Mouse (Mus musculus) right cerebral cortex, postnatal 14 days (tissue): ENCODE data around the gene Prdm11.

Experiments used
- DNase-seq: peaks from one replicate; pipeline ENCODE4 v3.0.0; 2022

The Prdm11 gene

DNA sequence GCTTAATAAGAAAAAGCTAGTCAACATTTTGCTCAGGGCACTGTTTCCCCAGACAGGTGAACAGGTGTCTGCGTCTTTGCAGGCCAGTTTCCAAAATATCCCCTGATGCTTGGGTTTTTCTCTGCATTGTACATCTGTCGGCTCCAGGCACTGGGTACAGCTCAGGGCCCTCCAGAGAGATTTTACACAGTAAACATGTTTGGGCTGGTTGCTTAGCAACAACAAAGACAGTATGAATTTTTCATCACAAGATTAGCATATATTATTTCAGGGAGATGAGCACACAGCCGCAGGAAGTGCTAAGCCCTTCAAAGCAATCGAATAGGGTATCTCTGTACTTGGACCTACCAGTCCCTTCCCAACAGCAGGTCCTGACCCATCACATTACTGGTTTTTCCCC is 125.3 kb downstream of the Prdm11 start:
- DNase-seq: no peak

GRCm38 (mm10) chr2:92917405-92918142 is 128.4 kb downstream of the Prdm11 start:
- no peak for DNase-seq

- no peak for DNase-seq
These were observed 130.0 kb downstream of the Prdm11 start for GRCm38 (mm10) chr2:92915659-92916631.
